Mouse (Mus musculus) small intestine, adult 2 months (tissue): ENCODE data around the gene Gm11541.

Source experiments
- CTCF ChIP-seq: fragments of 200-500 bp; IDR thresholded peaks from 2 replicates; pipeline ENCODE4 v1.5.1; 2012; ENCODE audit warnings: low read depth, mild to moderate bottlenecking, control low read depth, inconsistent platforms, low read length, moderate library complexity, mixed read lengths; ENCODE audit not compliant: insufficient replicate concordance, insufficient read length; ENCODE audit errors: extremely low read depth
- POLR2A ChIP-seq: fragments of 200-500 bp; IDR thresholded peaks from 2 replicates; pipeline ENCODE4 v1.6.1; 2012; ENCODE audit warnings: low read depth, mild to moderate bottlenecking, control low read depth, inconsistent platforms, low read length, moderate library complexity

DNA sequence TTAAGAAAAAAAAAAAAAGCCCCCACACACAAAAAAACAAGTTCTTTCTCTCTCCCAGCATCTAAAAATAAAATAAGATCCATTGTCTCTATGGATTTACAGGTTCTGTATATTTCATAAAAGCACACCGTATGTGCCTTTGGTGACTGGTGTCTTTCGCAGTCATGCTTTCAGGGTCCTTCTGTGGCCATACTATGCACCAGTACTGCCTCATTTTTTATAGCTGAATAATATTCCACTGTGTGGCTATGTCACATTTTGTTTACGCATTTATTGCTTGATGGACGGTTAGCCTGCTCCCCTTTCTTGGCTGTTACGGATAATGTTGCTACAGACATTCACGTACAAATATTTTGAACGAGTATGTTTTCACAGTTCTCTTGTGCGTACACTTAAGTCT, 51.3 kb downstream of the Gm11541 start:
- TF ChIP-seq POLR2A (no peak), CTCF (no peak)
